Mouse (Mus musculus): ENCODE measurements around the gene Mxra8.

- no peak for TF ChIP-seq CTCF (IDR thresholded peaks at IDR 0.05; ENCODE audit: low read depth)
- TF ChIP-seq EP300 (optimal IDR thresholded peaks at IDR 0.05), result no peak
Observed at GRCm38 (mm10) chr4:155886330-155886729, 46.9 kb downstream of the Mxra8 start.

Measured in stomach, postnatal 0 days (tissue).